Comparison of ENCODE assay signal across 8 mouse cellular contexts in the genomic region with DNA sequence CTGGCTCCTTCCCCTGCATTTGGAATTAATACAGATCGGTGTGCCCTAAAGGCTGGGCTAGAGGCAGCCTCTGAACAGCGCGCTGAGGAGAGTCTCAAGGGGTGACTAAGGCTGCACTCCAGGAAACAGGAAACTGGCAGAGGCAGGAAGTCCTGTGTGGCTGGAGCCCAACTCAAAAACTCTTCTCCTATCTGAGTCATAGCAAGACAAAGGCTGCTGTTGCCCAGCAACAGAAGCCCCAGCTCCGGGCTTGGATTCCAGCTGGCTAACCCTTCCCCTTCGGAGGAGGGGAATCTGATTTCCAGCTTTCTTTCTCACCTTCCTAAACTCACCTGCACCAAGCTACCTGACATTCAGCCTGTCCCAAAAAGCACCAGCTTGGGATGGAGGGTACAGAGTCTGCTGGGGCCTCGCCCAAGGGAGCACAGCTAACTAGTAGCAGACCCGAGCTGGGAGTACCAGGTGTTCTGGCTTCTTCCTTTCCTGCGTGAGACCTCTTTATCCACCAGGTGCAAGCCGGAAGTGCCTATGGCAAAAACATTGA. TPM values are rescaled to one million over a fixed set of nuclear protein-coding genes. Genes with fewer than 3 reads are reported as not detected.
DNase-seq lines count a peak whose midpoint lies in the region; ATAC-seq and TF ChIP-seq lines count a peak whose summit lies in the region.

No protein-coding gene starts in this region.

- H3K4me3 ChIP-seq in forebrain, postnatal 0 days (ENCODE audit: low read depth, low read length): no peak overlapping the region
- peak overlapping the region; percentile 30 for H3K4me3 ChIP-seq in layer of hippocampus, adult 2 months
- H3K4me3 ChIP-seq in lung, postnatal 0 days (ENCODE audit: low read depth, low read length): peak overlapping the region; percentile 25

- WGBS in forebrain, postnatal 0 days: 15% methylated on average over 9 of the region's 9 CpGs
- 11% methylated on average over 9 of the region's 9 CpGs for WGBS in lung, postnatal 0 days

- H3K27me3 ChIP-seq in forebrain, postnatal 0 days (ENCODE audit: insufficient read depth, low read length): no peaks in the 10 kb centered on the region
- no peaks in the 10 kb centered on the region for H3K27me3 ChIP-seq in lung, postnatal 0 days (replicated peaks; ENCODE audit: insufficient read depth, low read length)

- H3K27ac ChIP-seq in forebrain, postnatal 0 days (ENCODE audit: low read depth, low read length): peak overlapping the region; percentile 22; the same call in 1 of the 2 replicates
- H3K27ac ChIP-seq in layer of hippocampus, adult 2 months: peak overlapping the region; percentile 79
- peak overlapping the region; percentile 81 for H3K27ac ChIP-seq in lung, postnatal 0 days (ENCODE audit: low read length)

- peaks cover 7% of the 10 kb centered on the region for H3K4me1 ChIP-seq in forebrain, postnatal 0 days (ENCODE audit: insufficient read depth)
- peaks cover 4% of the 10 kb centered on the region; the same call in 1 of the 2 replicates for H3K4me1 ChIP-seq in lung, postnatal 0 days (ENCODE audit: insufficient read depth, low read depth, low read length)

- ATAC-seq in forebrain, postnatal 0 days: peak; percentile 89
- ATAC-seq in hematopoietic stem cell, adult 5-6 weeks (replicated peaks in 1 of 2; ENCODE audit: insufficient read depth in 1 of 2, low FRiP score in 2 of 2, low TSS enrichment in 1 of 2, low read depth in 1 of 2, poor library complexity in 2 of 2, severe bottlenecking in 2 of 2): peak; percentile 94 to 97
- ATAC-seq in lung, postnatal 0 days: peak; percentile 100

- TF ChIP-seq EP300 in lung, postnatal 0 days (IDR thresholded peaks at IDR 0.05): peak; percentile 84

- H3K36me3 ChIP-seq in forebrain, postnatal 0 days (ENCODE audit: insufficient read depth): no peaks in the 10 kb centered on the region
- H3K36me3 ChIP-seq in lung, postnatal 0 days (ENCODE audit: insufficient read depth, low read length): no peaks in the 10 kb centered on the region

- H3K9me3 ChIP-seq in forebrain, postnatal 0 days (ENCODE audit: low read length): no peaks in the 10 kb centered on the region
- H3K9me3 ChIP-seq in lung, postnatal 0 days (ENCODE audit: low read length): no peaks in the 10 kb centered on the region

- no peak for TF ChIP-seq CTCF in forebrain, postnatal 0 days (IDR thresholded peaks at IDR 0.05; ENCODE audit: low read depth)
- no peak for TF ChIP-seq CTCF in layer of hippocampus, adult 2 months (conservative IDR thresholded peaks at IDR 0.05)
- TF ChIP-seq CTCF in lung, postnatal 0 days (IDR thresholded peaks at IDR 0.05): no peak

- peak; percentile 93 for DNase-seq in 416B (ENCODE audit: low read depth)
- DNase-seq in adrenal gland, adult 8-10 months: peak; percentile 58
- DNase-seq in forebrain, postnatal 0 days: peak; percentile 72
- peak; percentile 38 to 67 for DNase-seq in layer of hippocampus, adult 2 months (ENCODE audit: low spot score in 2 of 2)
- DNase-seq in lung, postnatal 0 days (ENCODE audit: low spot score): peak; percentile 95
- peak; percentile 73 to 78 for DNase-seq in right cerebral cortex, postnatal 10 days (ENCODE audit: low spot score in 2 of 2)
- DNase-seq in spleen, adult 18-20 months: no peak

- peak overlapping the region; percentile 8 for H3K4me2 ChIP-seq in forebrain, postnatal 0 days (ENCODE audit: low read depth)
- H3K4me2 ChIP-seq in lung, postnatal 0 days (replicated peaks; ENCODE audit: low read depth, low read length): peak overlapping the region; percentile 52

- 0 out of 2 replicates have a peak overlapping the region, but pooled peaks have one; percentile 10 for H3K9ac ChIP-seq in forebrain, postnatal 0 days
- H3K9ac ChIP-seq in lung, postnatal 0 days (replicated peaks; ENCODE audit: low read depth): no peak overlapping the region

RNA-seq across cellular contexts. Expression of a gene that starts 41.3 kb away (rescaled TPM):
- not detected for total RNA-seq in adrenal gland, adult 8-10 months (2022)
- total RNA-seq in forebrain, postnatal 0 days (2014; rRNA removed): 0.19 and 0.31 TPM in 2 replicates
- polyA plus RNA-seq in forebrain, postnatal 0 days (2015; fragmentation: Nextera tagmentation; extraction: Ambion mirVana): 0.23 and 0.33 TPM in 2 replicates
- total RNA-seq in hematopoietic stem cell, adult 5-6 weeks (2017): 0.84 and 1.3 TPM in 2 replicates
- not detected for total RNA-seq in layer of hippocampus, adult 2 months (2021)
- polyA plus RNA-seq in lung, postnatal 0 days (2015; fragmentation: Nextera tagmentation; extraction: Ambion mirVana): 0.27 and 0.30 TPM in 2 replicates

RNA-seq across cellular contexts. Expression of a gene that starts 45.8 kb away (rescaled TPM):
- 1 to 10 TPM; 1.6 to 4.4 (median 2.1) TPM for total RNA-seq in adrenal gland, adult 8-10 months (2022)
- total RNA-seq in forebrain, postnatal 0 days (2014; rRNA removed): 13.2 and 14.9 TPM in 2 replicates
- 20.6 and 22.0 TPM in 2 replicates for polyA plus RNA-seq in forebrain, postnatal 0 days (2015; fragmentation: Nextera tagmentation; extraction: Ambion mirVana)
- 18.3 and 19.3 TPM in 2 replicates for total RNA-seq in hematopoietic stem cell, adult 5-6 weeks (2017)
- under 1 TPM; 0.90 to 0.93 TPM for total RNA-seq in layer of hippocampus, adult 2 months (2021)
- 6.1 and 7.3 TPM in 2 replicates for polyA plus RNA-seq in lung, postnatal 0 days (2015; fragmentation: Nextera tagmentation; extraction: Ambion mirVana)

Comparison
In these comparisons a context has a peak if more than half of its experiments do, and no peak if none do; other contexts are left out.
1. DNase-seq: peak in 416B (single experiment), adrenal gland, adult 8-10 months (single experiment), forebrain, postnatal 0 days (single experiment), layer of hippocampus, adult 2 months (2 of 2), lung, postnatal 0 days (single experiment) and right cerebral cortex, postnatal 10 days (2 of 2); none in spleen, adult 18-20 months (0 of 2).
2. H3K27ac ChIP-seq: peak in every context shown above with its lines; median percentile 81 in lung, postnatal 0 days; 79 in layer of hippocampus, adult 2 months; 22 in forebrain, postnatal 0 days.
3. Peak in every context shown above with its lines, with median percentiles within 50 percentile points of each other: ATAC-seq.